Mouse (Mus musculus) mouse embryonic stem cell (cell line): ENCODE data around the gene Rad23a.

ENCODE experiments used
- in situ Hi-C, 2 experiments: fragments of 300-500 bp; cut with MboI; formaldehyde crosslinking; loops; 1 replicate in 1 of 2; 3 replicates in 1 of 2; pipeline ENCODE4 v1.14.3; 2019 to 2020; ENCODE audit warnings: low sequenced_read_pairs in 2 of 2, low pct_unique_long_range_greater_than_20kb in 1 of 2, mixed read lengths in 1 of 2; ENCODE audit not compliant: unreplicated experiment in 1 of 2

The Rad23a gene

GRCm38 (mm10) chr8:84822723-84823122, 17.7 kb downstream of the Rad23a start, which contains the start of gene Dand5:
TSS of gene Dand5 (minus strand) at chr8:84822823.
- in situ Hi-C loops, result no loop called here

DNA sequence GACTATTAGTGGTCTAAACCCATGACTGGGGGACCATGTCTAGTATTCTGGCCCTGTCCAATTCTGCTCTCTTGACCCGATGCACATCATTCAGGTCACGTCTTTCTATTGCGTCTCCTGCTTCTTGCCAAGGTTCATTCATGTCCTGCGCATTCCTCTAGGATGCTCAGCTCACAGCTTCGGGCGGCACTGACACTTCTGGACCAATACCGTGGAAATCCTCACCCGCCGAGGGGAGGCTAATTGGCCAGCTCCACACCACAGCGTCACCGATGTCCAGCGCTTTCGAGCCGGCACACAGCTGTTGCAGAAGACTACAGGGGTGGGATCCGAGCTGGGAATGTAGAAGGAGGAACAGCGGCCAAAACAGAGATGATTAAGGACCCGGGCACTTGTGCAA, 24.3 kb downstream of the Rad23a start:
- in situ Hi-C loops, result loop anchor here in 1 of 2 experiments (5.0 kb wide), 1 partner anchor 114 kb away; the partner anchor contains the start of gene Lyl1

DNA sequence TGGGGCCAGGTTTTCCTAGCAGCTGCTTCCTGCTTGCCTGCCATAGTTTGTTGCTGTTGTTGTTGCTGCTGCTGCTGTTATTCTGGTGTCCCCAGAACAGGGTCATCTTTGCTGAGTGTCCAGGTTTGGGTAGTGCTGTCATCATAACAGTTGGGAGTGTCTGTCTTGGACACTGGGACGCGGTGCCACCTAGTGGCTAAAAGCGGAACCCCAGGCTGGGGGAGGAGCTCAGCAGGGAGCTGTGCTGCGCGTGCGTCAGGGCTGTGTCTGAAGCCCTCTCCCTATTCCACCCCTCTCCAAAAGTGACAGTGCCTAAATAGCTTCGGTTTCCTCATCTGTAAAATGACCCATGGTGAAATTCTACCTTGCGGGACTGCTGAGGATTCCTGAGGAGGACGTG, 24.9 kb downstream of the Rad23a start:
- in situ Hi-C loops, result loop anchor here in 1 of 2 experiments (5.0 kb wide), 1 partner anchor 113 kb away; the partner anchor contains the start of gene Lyl1

DNA sequence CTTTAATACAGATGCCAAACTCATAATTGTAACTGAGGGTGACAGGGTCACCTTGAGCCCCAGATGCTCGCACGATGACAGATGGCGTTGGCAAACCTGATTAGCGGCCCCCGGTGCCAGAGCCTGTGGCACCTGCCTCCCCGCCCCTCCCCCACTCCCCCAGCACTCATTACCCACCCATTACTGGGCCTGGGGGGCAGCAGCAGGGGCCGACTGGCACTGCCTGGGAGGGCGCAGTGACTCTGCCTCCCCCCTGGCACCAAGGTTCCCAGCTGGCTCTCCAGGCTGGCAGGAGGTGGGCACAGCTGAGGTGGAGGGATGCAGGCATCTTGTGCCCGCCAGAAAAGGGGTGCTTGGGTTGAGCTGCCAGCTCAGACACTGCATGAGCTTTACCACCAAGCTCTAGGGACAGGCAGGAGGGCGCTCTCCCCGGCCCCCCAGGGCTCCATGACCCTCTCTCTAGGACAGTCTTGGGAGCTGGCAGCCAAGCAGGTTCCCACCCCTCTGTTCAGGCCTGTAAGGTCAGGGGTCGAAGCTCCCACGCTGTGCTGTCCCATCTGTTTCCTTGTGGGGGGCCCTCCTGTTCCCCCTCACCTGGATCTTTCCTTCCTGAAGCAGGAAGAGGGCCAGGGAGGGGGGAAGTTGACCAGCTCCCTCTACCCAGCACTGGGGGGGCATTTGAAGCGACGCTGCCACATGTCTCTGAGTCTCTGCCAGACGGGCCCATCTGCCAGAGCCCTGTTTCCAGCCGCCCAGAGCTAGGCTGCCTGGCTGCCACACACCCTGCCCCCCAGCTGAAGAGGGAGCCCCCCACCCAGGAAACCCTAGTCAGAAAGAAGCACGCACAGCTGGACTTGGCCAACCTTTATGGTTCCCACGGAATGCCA, 25.7 kb downstream of the Rad23a start:
- in situ Hi-C loops, result loop anchor here in 1 of 2 experiments (5.0 kb wide), 1 partner anchor 112 kb away; the partner anchor contains the start of gene Lyl1

DNA sequence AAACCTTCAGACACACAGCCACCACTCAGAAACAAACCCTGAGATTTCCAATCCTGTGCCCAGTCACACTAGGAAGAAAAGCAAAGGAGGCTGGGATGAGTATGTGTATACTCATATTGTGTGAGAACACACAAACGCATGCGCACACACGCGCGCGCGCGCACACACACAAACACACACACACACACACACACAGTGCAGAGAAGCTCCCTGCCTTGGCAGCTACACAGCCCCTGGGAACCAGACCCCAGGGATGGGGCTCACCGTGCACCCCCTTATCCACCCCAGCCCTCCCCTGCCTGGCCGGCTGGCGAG, 26.3 kb downstream of the Rad23a start:
- in situ Hi-C loops, result no loop called here

- in situ Hi-C loops, result no loop called here
Observed at GRCm38 (mm10) chr8:84813830-84814229, 26.6 kb downstream of the Rad23a start.

DNA sequence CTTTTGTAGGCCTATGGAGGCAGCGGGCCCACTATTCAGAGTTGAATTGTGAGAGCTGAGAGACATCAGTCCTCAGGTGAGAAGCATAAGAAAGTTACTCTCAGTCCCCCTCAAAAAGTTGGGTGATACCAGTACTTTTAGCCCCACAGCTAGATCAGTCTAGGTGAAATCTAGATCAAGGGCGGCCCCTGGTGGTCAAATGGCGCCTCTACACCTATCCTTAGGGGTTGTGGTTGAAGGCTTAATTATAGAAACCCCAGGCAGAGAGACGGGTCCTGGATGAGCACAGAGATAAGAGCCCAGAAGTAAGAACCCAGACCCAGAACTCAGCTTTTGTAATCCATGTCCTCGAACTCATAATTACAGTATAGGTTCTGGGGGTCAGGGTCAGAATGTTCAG, 27.4 kb downstream of the Rad23a start:
- in situ Hi-C loops, result no loop called here

GRCm38 (mm10) chr8:84811303-84811702, 29.2 kb downstream of the Rad23a start:
- in situ Hi-C loops, result no loop called here

DNA sequence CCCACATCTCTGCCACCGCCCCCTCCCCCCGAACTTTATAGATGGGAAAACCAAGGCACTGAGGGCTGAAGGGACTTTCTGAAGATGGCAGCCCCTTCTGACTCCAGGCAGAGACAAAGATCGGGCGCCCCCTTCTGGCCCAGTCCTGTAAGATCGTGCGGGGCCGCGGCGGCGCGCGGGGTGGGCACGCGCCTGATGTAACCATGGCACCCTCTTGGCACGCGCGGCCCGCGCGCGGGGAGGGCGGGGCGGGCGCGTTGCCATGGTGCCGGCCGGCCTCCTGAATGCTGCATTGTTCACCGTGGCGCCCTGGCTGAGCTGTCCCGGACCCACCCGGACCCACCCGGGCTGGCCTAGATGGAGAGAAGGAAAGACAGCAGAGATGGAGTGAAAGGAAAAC, 29.6 kb downstream of the Rad23a start:
- in situ Hi-C loops, result no loop called here

DNA sequence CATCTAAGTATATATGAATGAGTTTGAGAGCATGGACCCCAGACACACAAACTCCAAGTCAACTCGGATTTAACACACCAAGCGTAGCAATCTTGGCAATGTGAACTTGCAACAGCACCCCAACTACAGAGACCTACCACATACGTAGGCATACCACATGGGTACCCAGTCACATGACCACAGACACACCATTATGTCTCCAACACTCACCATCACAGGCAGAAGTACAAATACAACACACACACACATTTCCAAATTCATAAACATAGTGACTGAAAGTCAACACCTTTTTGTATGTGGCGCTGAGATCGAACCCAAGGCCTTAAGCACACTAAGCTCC, 30.6 kb downstream of the Rad23a start:
- in situ Hi-C loops, result loop anchor here in 1 of 2 experiments (5.0 kb wide), 1 partner anchor 113 kb away; no protein-coding TSS in a partner anchor

DNA sequence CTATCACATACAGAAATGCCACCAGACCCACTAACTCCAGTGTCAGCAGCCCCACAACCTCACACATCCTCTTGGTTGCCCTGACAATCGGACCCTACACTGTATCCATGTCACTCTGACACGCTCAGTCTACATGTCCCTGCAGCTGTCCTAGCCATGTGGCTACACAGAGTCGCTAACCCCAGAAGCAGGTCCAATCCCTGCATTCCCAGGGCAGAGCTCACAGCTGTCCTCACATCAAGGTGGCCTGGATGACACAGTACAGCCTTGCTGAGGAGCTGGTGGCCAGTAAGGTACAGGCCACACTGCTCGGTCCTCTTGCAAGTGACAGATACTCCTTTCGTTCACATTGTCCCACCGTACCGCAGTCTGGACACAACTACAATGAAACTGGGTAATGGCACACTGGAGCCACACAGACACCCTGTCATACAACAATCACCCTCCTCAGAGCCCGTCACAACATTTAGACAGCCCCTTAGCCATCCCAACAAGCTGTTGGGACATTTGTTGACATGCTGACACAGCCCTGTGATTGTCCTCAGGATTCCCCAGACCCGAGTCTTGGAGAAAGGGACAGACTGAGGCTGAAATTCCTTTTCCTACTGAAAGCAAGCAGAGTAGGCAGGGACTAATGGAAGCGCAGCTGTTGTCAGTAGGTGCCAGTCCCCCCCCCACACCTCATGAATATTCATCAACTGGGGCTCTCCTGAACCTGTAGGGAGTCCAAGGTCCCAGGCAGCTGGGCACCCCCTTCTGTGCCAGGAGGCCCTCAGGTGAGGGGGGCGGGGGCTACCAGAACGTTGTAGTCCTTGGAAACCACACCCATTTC, 31.1 kb downstream of the Rad23a start:
- in situ Hi-C loops, result loop anchor here in 1 of 2 experiments (5.0 kb wide), 1 partner anchor 112 kb away; no protein-coding TSS in a partner anchor

DNA sequence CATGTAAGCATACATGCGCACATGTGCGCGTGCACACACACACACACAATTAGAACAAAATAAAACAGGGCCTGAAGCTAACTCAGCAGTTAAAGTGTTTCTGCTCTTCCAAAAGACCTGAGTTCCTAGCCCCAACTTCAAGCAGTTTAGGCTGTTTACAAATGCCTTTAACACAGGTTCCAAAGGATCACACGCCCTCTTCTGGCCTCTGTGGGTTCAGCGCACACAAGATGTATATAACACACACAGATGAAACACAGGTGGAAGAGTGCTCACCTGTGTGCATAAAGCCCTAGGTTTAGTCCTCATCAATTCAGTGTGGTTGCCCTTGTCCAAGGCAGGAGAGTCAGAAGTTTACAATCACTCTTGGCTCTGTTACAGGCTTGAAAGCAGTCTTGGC, 34.4 kb downstream of the Rad23a start:
- in situ Hi-C loops, result loop anchor here in 1 of 2 experiments (5.0 kb wide), 1 partner anchor 109 kb away; no protein-coding TSS in a partner anchor

DNA sequence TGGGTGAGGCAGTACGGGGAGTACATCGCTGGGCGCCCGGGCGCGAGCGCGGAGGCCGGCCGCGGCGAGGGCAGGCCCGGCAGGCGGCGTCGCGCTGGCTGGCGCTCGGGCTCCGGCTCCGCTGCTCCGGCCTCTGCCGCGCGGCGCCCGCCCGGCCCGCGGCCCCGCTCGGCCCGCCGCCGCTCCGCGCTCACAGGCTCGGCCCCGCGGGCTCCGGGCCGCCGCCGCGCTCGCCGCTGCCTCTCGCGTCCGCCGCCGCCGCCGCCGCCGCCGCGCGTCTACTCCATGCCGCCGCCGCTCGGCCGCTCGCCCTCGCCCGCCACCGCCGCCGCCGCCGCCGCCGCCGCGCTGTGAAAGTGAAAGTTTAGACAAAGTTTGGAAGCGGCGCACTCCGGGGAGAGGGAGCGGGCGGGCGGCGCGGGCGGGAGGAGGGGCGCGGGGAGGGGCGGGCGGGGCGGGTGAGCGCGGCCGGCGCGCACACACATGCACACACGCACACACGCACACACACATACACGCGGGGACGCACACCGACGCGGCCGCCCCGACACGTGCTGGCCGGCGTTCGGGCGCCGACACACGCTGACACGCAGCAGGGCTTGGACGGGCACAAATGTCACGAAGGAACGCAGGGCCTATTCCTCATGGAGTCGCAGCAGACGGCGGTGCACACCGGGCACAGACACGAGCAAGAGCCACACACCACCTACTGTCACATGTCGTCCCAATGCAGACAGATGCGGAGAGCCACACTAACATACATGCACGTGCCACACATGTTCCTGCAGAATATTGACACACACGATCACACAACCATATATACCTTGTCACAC, 40.2 kb downstream of the Rad23a start, which contains the start of gene Nfix:
Gene Nfix (minus strand): TSS at position 346 of the 833 bp plus-strand sequence.
- in situ Hi-C loops, result loop anchor here in 1 of 2 experiments (5.0 kb wide), 1 partner anchor 88 kb away; no protein-coding TSS in a partner anchor

- in situ Hi-C loops, result loop anchor here in 1 of 2 experiments (5.0 kb wide), 1 partner anchor 87 kb away; no protein-coding TSS in a partner anchor
Observed at GRCm38 (mm10) chr8:84799136-84799931, 41.1 kb downstream of the Rad23a start.

GRCm38 (mm10) chr8:84798446-84799135, 41.9 kb downstream of the Rad23a start:
- in situ Hi-C loops, result loop anchor here in 1 of 2 experiments (5.0 kb wide), 1 partner anchor 86 kb away; no protein-coding TSS in a partner anchor

DNA sequence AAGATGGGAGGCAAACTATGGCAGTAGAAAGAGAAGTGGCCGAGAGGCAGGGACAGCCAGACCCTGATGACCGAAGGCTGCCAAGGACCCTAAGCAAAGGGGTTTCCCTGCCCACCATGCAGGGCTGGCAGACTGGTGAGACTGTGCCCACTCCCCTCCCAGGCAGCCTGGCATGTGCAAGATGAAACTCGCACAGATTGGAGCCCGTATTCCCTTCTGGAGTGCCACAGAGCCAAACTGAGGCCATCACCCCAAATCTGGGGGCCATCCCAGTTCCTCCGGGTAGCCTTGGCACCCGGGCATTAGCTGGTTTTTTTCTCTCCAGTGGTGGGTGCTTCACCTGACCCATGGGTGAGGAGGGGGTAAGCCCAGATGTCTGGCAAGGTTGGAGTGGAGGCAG, 42.5 kb downstream of the Rad23a start:
- in situ Hi-C loops, result loop anchor here in 1 of 2 experiments (5.0 kb wide), 1 partner anchor 86 kb away; no protein-coding TSS in a partner anchor
